ENCODE assay signal across 8 mouse cellular contexts in the genomic region with DNA sequence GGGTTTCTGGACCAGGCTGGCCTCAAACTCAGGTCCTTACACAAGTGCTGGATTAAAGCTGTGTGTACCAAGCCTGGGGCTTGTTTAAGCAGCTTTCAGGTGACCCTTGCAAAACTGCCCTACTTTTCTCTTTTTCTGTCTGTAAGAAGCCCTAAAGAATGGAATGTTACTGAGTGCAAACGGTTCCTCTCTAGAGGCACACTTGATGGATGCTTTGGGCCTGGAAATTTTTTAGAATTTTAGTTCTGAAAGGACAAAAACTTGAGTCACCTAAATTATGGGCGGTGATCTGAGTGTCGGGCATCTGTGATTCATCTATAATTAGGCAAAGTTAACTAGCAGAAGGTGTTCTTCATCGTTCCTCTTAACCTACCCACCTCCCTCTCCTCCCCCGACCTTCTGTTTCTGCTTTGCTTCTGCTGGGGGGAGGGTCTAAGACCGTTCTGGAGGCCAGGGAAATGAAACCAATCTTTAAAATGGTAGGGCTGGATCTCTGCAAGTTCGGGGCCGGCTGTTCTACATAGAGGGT. TPM values are rescaled to one million over a fixed set of nuclear protein-coding genes. Genes with fewer than 3 reads are reported as not detected.
DNase-seq lines count a peak whose midpoint lies in the region; ATAC-seq and TF ChIP-seq lines count a peak whose summit lies in the region.

No protein-coding gene starts in this region.

- peak overlapping the region; percentile 38; the same call in 1 of the 2 replicates for H3K9ac ChIP-seq in kidney, embryonic 15.5 days
- H3K9ac ChIP-seq in CH12.LX (ENCODE audit: insufficient read depth, low read depth), result peak overlapping the region; percentile 93
- peak overlapping the region; percentile 72 for H3K9ac ChIP-seq in hindbrain, embryonic 16.5 days (ENCODE audit: low read depth, low read length)
- H3K9ac ChIP-seq in midbrain, postnatal 0 days (replicated peaks; ENCODE audit: low read length, poor library complexity, severe bottlenecking), result peak overlapping the region; percentile 58

- H3K27ac ChIP-seq in kidney, embryonic 15.5 days, result peak overlapping the region; percentile 98
- H3K27ac ChIP-seq in CH12.LX (ENCODE audit: insufficient read depth, low read depth), result peak overlapping the region; percentile 82
- peak overlapping the region; percentile 99 for H3K27ac ChIP-seq in hindbrain, embryonic 16.5 days (ENCODE audit: low read depth, low read length)
- H3K27ac ChIP-seq in midbrain, postnatal 0 days (ENCODE audit: low read depth, low read length), result peak overlapping the region; percentile 100

- peak overlapping the region; percentile 77 for H3K4me2 ChIP-seq in kidney, embryonic 15.5 days
- H3K4me2 ChIP-seq in CH12.LX (ENCODE audit: insufficient read depth, low read depth, poor library complexity, severe bottlenecking), result peak overlapping the region; percentile 90
- H3K4me2 ChIP-seq in hindbrain, embryonic 16.5 days (ENCODE audit: low read length), result peak overlapping the region; percentile 88
- H3K4me2 ChIP-seq in midbrain, postnatal 0 days (ENCODE audit: low read depth, low read length, poor library complexity, severe bottlenecking), result peak overlapping the region; percentile 64; the same call in 1 of the 2 replicates

- no peak for DNase-seq in kidney, postnatal 25 days
- peak; percentile 80 for DNase-seq in CH12.LX (ENCODE audit: extremely low read depth)
- DNase-seq in embryo, embryonic 10.5 days (ENCODE audit: low spot score), result peak; percentile 59
- no peak for DNase-seq in midbrain, postnatal 0 days (ENCODE audit: low spot score)
- DNase-seq in urinary bladder, postnatal 25 days (ENCODE audit: low spot score), result no peak
- DNase-seq in c-Kit-positive CD71-positive TER-119-positive erythroid progenitor cells, embryonic 14.5 days (ENCODE audit: low spot score), result no peak

- dilution Hi-C loops in CH12.LX (cut with MboI; ENCODE audit: extremely low pct_ligation_motif_present, extremely low pct_unique_long_range_greater_than_20kb, low sequenced_read_pairs), result no loop called here

- ATAC-seq in kidney, embryonic 15.5 days (replicated peaks; ENCODE audit: low FRiP score), result no peak
- ATAC-seq in hindbrain, embryonic 16.5 days, result no peak
- ATAC-seq in midbrain, postnatal 0 days (ENCODE audit: low FRiP score), result no peak

- H3K4me3 ChIP-seq in kidney, embryonic 15.5 days (replicated peaks), result peak overlapping the region; percentile 70
- H3K4me3 ChIP-seq in CH12.LX (replicated peaks in 1 of 3; ENCODE audit: low read depth in 2 of 3, low read length in 2 of 3, poor library complexity in 1 of 3), result peak overlapping the region in 2 of 3 experiments; percentile 41 to 98
- H3K4me3 ChIP-seq in hindbrain, embryonic 16.5 days (ENCODE audit: low read length), result no peak overlapping the region; the same call in 1 of the 2 replicates
- no peak overlapping the region for H3K4me3 ChIP-seq in midbrain, postnatal 0 days (ENCODE audit: low read depth, low read length)

- TF ChIP-seq POLR2A in CH12.LX (IDR thresholded peaks at IDR 0.05; ENCODE audit: low read depth, low read length), result peak; percentile 18; the same call in 1 of the 2 replicates

- in situ Hi-C loops in CH12.LX (cut with MboI; ENCODE audit: low pct_ligation_motif_present, low pct_unique_long_range_greater_than_20kb, low sequenced_read_pairs), result no loop called here

- H3K4me1 ChIP-seq in kidney, embryonic 15.5 days, result peaks cover 59% of the 10 kb centered on the region
- peaks cover 20 to 42% of the 10 kb centered on the region in 2 experiments for H3K4me1 ChIP-seq in CH12.LX (ENCODE audit: control insufficient read depth in 1 of 2, insufficient read depth in 2 of 2)
- peaks cover 24% of the 10 kb centered on the region for H3K4me1 ChIP-seq in hindbrain, embryonic 16.5 days (ENCODE audit: control insufficient read depth, insufficient read depth, low read depth, low read length)
- peaks cover 6% of the 10 kb centered on the region; the same call in 1 of the 2 replicates for H3K4me1 ChIP-seq in midbrain, postnatal 0 days (ENCODE audit: insufficient read depth, low read length)

- H3K36me3 ChIP-seq in kidney, embryonic 15.5 days, result no peaks in the 10 kb centered on the region
- peaks cover 11 to 19% of the 10 kb centered on the region in 2 experiments for H3K36me3 ChIP-seq in CH12.LX (replicated peaks in 1 of 2; ENCODE audit: control insufficient read depth in 1 of 2, insufficient read depth in 1 of 2, low read length in 1 of 2)
- no peaks in the 10 kb centered on the region for H3K36me3 ChIP-seq in hindbrain, embryonic 16.5 days (ENCODE audit: control insufficient read depth, insufficient read depth, low read length)
- no peaks in the 10 kb centered on the region for H3K36me3 ChIP-seq in midbrain, postnatal 0 days (ENCODE audit: insufficient read depth, low read length)

- 27% methylated on average over 8 of the region's 8 CpGs for WGBS in kidney, embryonic 15.5 days
- WGBS in hindbrain, embryonic 16.5 days, result 33% methylated on average over 8 of the region's 8 CpGs
- 39% methylated on average over 8 of the region's 8 CpGs for WGBS in midbrain, postnatal 0 days

- TF ChIP-seq EP300 in CH12.LX (IDR thresholded peaks at IDR 0.05; ENCODE audit: low read length), result no peak

- H3K79me2 ChIP-seq in CH12.LX (replicated peaks; ENCODE audit: control insufficient read depth, extremely low read depth, insufficient read depth, poor library complexity, severe bottlenecking), result peaks cover 27% of the 10 kb centered on the region

- no peak for TF ChIP-seq RAD21 in CH12.LX (IDR thresholded peaks at IDR 0.05; ENCODE audit: low read depth, low read length)

- H3K9me3 ChIP-seq in kidney, embryonic 15.5 days (replicated peaks), result no peaks in the 10 kb centered on the region
- H3K9me3 ChIP-seq in CH12.LX (replicated peaks; ENCODE audit: low read length), result no peaks in the 10 kb centered on the region
- no peaks in the 10 kb centered on the region for H3K9me3 ChIP-seq in hindbrain, embryonic 16.5 days (ENCODE audit: control insufficient read depth, low read length)
- no peaks in the 10 kb centered on the region for H3K9me3 ChIP-seq in midbrain, postnatal 0 days (ENCODE audit: low read length)

- H3K27me3 ChIP-seq in kidney, embryonic 15.5 days, result no peaks in the 10 kb centered on the region
- H3K27me3 ChIP-seq in CH12.LX (replicated peaks), result no peaks in the 10 kb centered on the region
- no peaks in the 10 kb centered on the region for H3K27me3 ChIP-seq in hindbrain, embryonic 16.5 days (replicated peaks; ENCODE audit: control insufficient read depth, insufficient read depth, low read length)
- H3K27me3 ChIP-seq in midbrain, postnatal 0 days (ENCODE audit: insufficient read depth, low read length), result no peaks in the 10 kb centered on the region

- no peak for TF ChIP-seq CTCF in CH12.LX (conservative IDR thresholded peaks at IDR 0.05 in 1 of 2, IDR thresholded peaks at IDR 0.05 in 1 of 2; ENCODE audit: low read depth in 2 of 2, low read length in 2 of 2)
- no peak for TF ChIP-seq CTCF in midbrain, postnatal 0 days (IDR thresholded peaks at IDR 0.05)

TF ChIP-seq in CH12.LX, 34 proteins besides CTCF, POLR2A, EP300 and RAD21:
- TF ChIP-seq SIN3A (IDR thresholded peaks at IDR 0.05; ENCODE audit: low read length), result no peak
- no peak for TF ChIP-seq BHLHE40 (IDR thresholded peaks at IDR 0.05; ENCODE audit: low read depth, low read length)
- TF ChIP-seq KAT2A (IDR thresholded peaks at IDR 0.05; ENCODE audit: insufficient replicate concordance, low read length), result no peak
- TF ChIP-seq NRF1 (IDR thresholded peaks at IDR 0.05; ENCODE audit: low read depth, low read length), result no peak
- no peak for TF ChIP-seq SMC3 (IDR thresholded peaks at IDR 0.05; ENCODE audit: low read depth, low read length)
- TF ChIP-seq MAFK (IDR thresholded peaks at IDR 0.05; ENCODE audit: insufficient replicate concordance, low read length), result no peak
- no peak for TF ChIP-seq ZC3H11A (IDR thresholded peaks at IDR 0.05; ENCODE audit: low read depth, low read length)
- no peak for TF ChIP-seq E2F4 (IDR thresholded peaks at IDR 0.05; ENCODE audit: insufficient replicate concordance, low read depth, low read length)
- TF ChIP-seq POLR2AphosphoS2 (IDR thresholded peaks at IDR 0.05; ENCODE audit: low read depth, low read length), result no peak
- TF ChIP-seq CHD1 (IDR thresholded peaks at IDR 0.05; ENCODE audit: low read depth, low read length), result no peak
- no peak for TF ChIP-seq TCF12 (IDR thresholded peaks at IDR 0.05; ENCODE audit: low read depth, low read length)
- no peak for TF ChIP-seq ZMIZ1 (IDR thresholded peaks at IDR 0.05; ENCODE audit: low read depth, low read length)
- no peak for TF ChIP-seq MAX (IDR thresholded peaks at IDR 0.05; ENCODE audit: low read length)
- TF ChIP-seq PAX5 (IDR thresholded peaks at IDR 0.05; ENCODE audit: low read length), result no peak

RNA-seq across cellular contexts. Expression of gene Scyl1, which starts 33.2 kb away (rescaled TPM):
- polyA plus RNA-seq in kidney, embryonic 15.5 days (2015; fragmentation: Nextera tagmentation; extraction: Ambion mirVana), result 69.6 and 76.0 TPM in 2 replicates
- 49.8 and 55.0 TPM in 2 replicates for total RNA-seq in CH12.LX (2012; rRNA removed)
- 35.1 and 37.6 TPM in 2 replicates for total RNA-seq in CH12.LX (2014; rRNA removed)
- 49.1 and 56.1 TPM in 2 replicates for polyA plus RNA-seq in CH12.LX (2012; ENCODE audit: insufficient read length, low read depth)
- 83.2 and 93.9 TPM in 2 replicates for polyA plus RNA-seq in hindbrain, embryonic 16.5 days (2015; fragmentation: Nextera tagmentation; extraction: Ambion mirVana)
- 95.2 and 108 TPM in 2 replicates for total RNA-seq in midbrain, postnatal 0 days (2014; rRNA removed)
- 84.2 and 85.8 TPM in 2 replicates for polyA plus RNA-seq in midbrain, postnatal 0 days (2015; fragmentation: Nextera tagmentation; extraction: Ambion mirVana)

Comparison
In these comparisons a context has a peak if more than half of its experiments do, and no peak if none do; other contexts are left out.
1. H3K4me3 ChIP-seq: peak in kidney, embryonic 15.5 days (single experiment) and CH12.LX (2 of 3); none in hindbrain, embryonic 16.5 days (single experiment) and midbrain, postnatal 0 days (single experiment).
2. H3K9ac ChIP-seq: peak in every context shown above with its lines; median percentile 93 in CH12.LX; 72 in hindbrain, embryonic 16.5 days; 58 in midbrain, postnatal 0 days; 38 in kidney, embryonic 15.5 days.
3. DNase-seq: peak in CH12.LX (single experiment) and embryo, embryonic 10.5 days (single experiment); none in kidney, postnatal 25 days (0 of 2), midbrain, postnatal 0 days (single experiment), urinary bladder, postnatal 25 days (single experiment) and c-Kit-positive CD71-positive TER-119-positive erythroid progenitor cells, embryonic 14.5 days (single experiment).
4. Peak in every context shown above with its lines, with median percentiles within 50 percentile points of each other: H3K27ac ChIP-seq and H3K4me2 ChIP-seq.